Mouse (Mus musculus) megakaryocyte-erythroid progenitor cell, adult 5-6 weeks (primary cell): ENCODE data around the gene Cep295nl. TPM values are rescaled to one million over a fixed set of nuclear protein-coding genes. Genes with fewer than 3 reads are reported as not detected.
A peak's percentile ranks its signal among the peaks of the same experiment; 100 is the strongest.

Experiments used
- ATAC-seq: replicated peaks from 2 replicates; pipeline ENCODE4 v1.8.0; 2016; ENCODE audit warnings: mild to moderate bottlenecking, inconsistent platforms; ENCODE audit not compliant: severe bottlenecking, poor library complexity, low FRiP score, low TSS enrichment
- total RNA-seq, 2 experiments: library from RNA; stranded (forward) in 1 of 2; stranded (reverse) in 1 of 2; fragments of 200-1000, 215-1000 nt in 1 of 2; fragments of >200 nt in 1 of 2; fragmentation: Nextera tagmentation in 1 of 2; gene quantifications; 2 replicates each; pipeline ENCODE4 v1.2.3; 2014 to 2017

The Cep295nl gene
- total RNA-seq, 2 experiments from 2014 or later = 0.81 to 1.2 TPM

GRCm38 (mm10) chr11:118360491-118360890, 18.2 kb upstream of the Cep295nl start:
- no peak for ATAC-seq

GRCm38 (mm10) chr11:118355640-118356039, 13.3 kb upstream of the Cep295nl start, which contains the start of gene Timp2:
TSS of gene Timp2 (minus strand) at chr11:118355740.
- no peak for ATAC-seq

GRCm38 (mm10) chr11:118355205-118355604, 12.9 kb upstream of the Cep295nl start:
- ATAC-seq = peak; percentile 92

GRCm38 (mm10) chr11:118354636-118355191, 12.4 kb upstream of the Cep295nl start:
- no peak for ATAC-seq

GRCm38 (mm10) chr11:118349494-118349893, 7.2 kb upstream of the Cep295nl start:
- no peak for ATAC-seq

- ATAC-seq = peak; percentile 45; the same call in 1 of the 2 replicates
These were observed 6.6 kb upstream of the Cep295nl start for GRCm38 (mm10) chr11:118348877-118349276.

GRCm38 (mm10) chr11:118348419-118348818, 6.1 kb upstream of the Cep295nl start:
- ATAC-seq = peak; percentile 67

- no peak for ATAC-seq
These were observed 5.6 kb upstream of the Cep295nl start for GRCm38 (mm10) chr11:118347911-118348310.

GRCm38 (mm10) chr11:118347391-118347790, 5.1 kb upstream of the Cep295nl start:
- no peak for ATAC-seq

- no peak for ATAC-seq
These were observed 4.2 kb upstream of the Cep295nl start for GRCm38 (mm10) chr11:118346395-118347096.

- ATAC-seq = no peak
These were observed 3.4 kb upstream of the Cep295nl start for GRCm38 (mm10) chr11:118345693-118346092.

- no peak for ATAC-seq
These were observed 1.3 kb upstream of the Cep295nl start for GRCm38 (mm10) chr11:118343629-118344028.

GRCm38 (mm10) chr11:118337491-118338168, 4.7 kb downstream of the Cep295nl start:
- no peak for ATAC-seq

GRCm38 (mm10) chr11:118333431-118333830, 8.9 kb downstream of the Cep295nl start:
- ATAC-seq = no peak

GRCm38 (mm10) chr11:118332376-118332775, 9.9 kb downstream of the Cep295nl start:
- no peak for ATAC-seq

- ATAC-seq = no peak
These were observed 11.5 kb downstream of the Cep295nl start for GRCm38 (mm10) chr11:118330777-118331176.

- ATAC-seq = no peak
These were observed 11.9 kb downstream of the Cep295nl start for GRCm38 (mm10) chr11:118330361-118330760.

- no peak for ATAC-seq
These were observed 13.4 kb downstream of the Cep295nl start for GRCm38 (mm10) chr11:118328947-118329346.

GRCm38 (mm10) chr11:118328511-118328910, 13.8 kb downstream of the Cep295nl start:
- ATAC-seq = no peak
